Mouse (Mus musculus) gastrocnemius, postnatal 36 days (tissue): ENCODE data around the gene Gm21750. TPM values are rescaled to one million over a fixed set of nuclear protein-coding genes. Genes with fewer than 3 reads are reported as not detected.
"Not testable (repeated sequence)": the region's sequence is repeated elsewhere in the genome, so short reads cannot be mapped to it uniquely, and the experiment has no call there.

Experiments
- DNase-seq, 2 experiments: peaks; one replicate each; pipeline ENCODE4 v3.0.0; 2022
- intact Hi-C: fragments of 180-260 bp; cut with DNase I; formaldehyde crosslinking; loops from one replicate; pipeline ENCODE4 v1.15.1; 2025
- long read RNA-seq, 2 experiments: library from polyadenylated mRNA; stranded (forward); transcript quantifications; one replicate each; pipeline ENCODE4 v2.0.0; 2021
- total RNA-seq, 2 experiments: library from RNA; stranded (reverse); gene quantifications; 2 replicates each; pipeline ENCODE4 v1.2.3; 2021

Gene Gm21750
- not detected for total RNA-seq
- long read RNA-seq, experiment 1: 0 reads
- long read RNA-seq, experiment 2: 0 reads

- DNase-seq, intact Hi-C loops: not testable (repeated sequence)
These were observed at the start of gene Gm21750 for GRCm38 (mm10) chr14:73660925-73661324. Gm21750 (plus strand) TSS chr14:73661225.

DNA sequence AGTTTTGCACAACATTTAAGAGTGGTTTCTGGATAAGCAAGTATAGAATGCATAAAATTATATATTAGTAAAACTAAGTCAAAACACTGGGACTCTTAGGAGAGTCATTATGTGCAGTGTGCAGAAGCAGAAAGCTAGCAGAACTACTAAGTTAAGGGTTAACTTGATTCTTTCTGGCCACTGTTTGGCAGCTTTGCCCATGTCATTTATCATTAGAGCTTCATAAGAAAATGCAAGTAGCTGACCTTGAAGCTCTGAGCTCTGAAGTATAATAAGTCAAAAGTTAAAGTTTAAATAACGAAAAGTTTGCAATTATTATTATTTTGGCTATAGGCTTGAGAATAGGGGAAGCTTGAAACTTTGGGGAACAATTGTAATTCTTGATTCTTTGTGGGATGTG lies 46.1 kb upstream of the Gm21750 start:
- DNase-seq, intact Hi-C loops: not testable (repeated sequence)

GRCm38 (mm10) chr14:73620880-73621279 lies 40.1 kb upstream of the Gm21750 start:
- no peak for DNase-seq
- intact Hi-C loops: no loop called here

- intact Hi-C loops: no loop called here
- DNase-seq: no peak
These were observed 38.0 kb upstream of the Gm21750 start for GRCm38 (mm10) chr14:73622988-73623387.

- intact Hi-C loops: no loop called here
- DNase-seq: no peak
These were observed 35.6 kb upstream of the Gm21750 start for GRCm38 (mm10) chr14:73625469-73625868.

GRCm38 (mm10) chr14:73631511-73631910 lies 29.5 kb upstream of the Gm21750 start:
- intact Hi-C loops: loop anchor here (5.0 kb wide), 1 partner anchor 34 kb away; no protein-coding TSS in a partner anchor
- DNase-seq: peak in 1 of 2 experiments; percentile 10

- intact Hi-C loops: loop anchor here (5.0 kb wide), 1 partner anchor 35 kb away; no protein-coding TSS in a partner anchor
- DNase-seq: no peak
These were observed 28.3 kb upstream of the Gm21750 start for GRCm38 (mm10) chr14:73632648-73633263.

DNA sequence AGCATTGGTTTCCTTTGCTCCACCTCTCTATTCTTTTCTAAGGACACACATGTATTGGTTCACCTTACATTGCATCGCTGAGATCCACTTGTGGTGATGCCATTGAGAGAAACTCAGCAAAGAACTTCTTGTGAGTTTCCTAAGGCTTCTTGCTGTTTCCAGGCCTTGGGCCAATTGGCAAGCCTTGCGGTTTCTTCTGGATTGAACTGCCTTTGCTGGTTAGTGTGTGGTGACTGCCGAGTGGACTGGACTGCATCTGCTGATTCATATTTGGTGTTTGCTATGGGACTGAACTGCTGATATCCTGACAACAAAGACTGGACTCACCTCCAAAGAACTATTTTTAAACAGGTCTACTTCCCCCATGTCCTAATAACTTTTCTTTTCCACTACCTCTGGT lies 26.7 kb upstream of the Gm21750 start:
- DNase-seq: no peak

GRCm38 (mm10) chr14:73637460-73637859 lies 23.6 kb upstream of the Gm21750 start:
- DNase-seq: no peak

More for the DNA sequence above, 26.7 kb upstream of the Gm21750 start:
- intact Hi-C loops: loop anchor here (5.0 kb wide), 1 partner anchor 37 kb away; no protein-coding TSS in a partner anchor

GRCm38 (mm10) chr14:73650179-73650578 lies 10.8 kb upstream of the Gm21750 start:
- no peak for DNase-seq
- intact Hi-C loops: no loop called here

More at GRCm38 (mm10) chr14:73637460-73637859, 23.6 kb upstream of the Gm21750 start:
- intact Hi-C loops: no loop called here

- no peak for DNase-seq
- intact Hi-C loops: no loop called here
These were observed 9.1 kb downstream of the Gm21750 start for GRCm38 (mm10) chr14:73670091-73670490.

GRCm38 (mm10) chr14:73687726-73688125 lies 26.7 kb downstream of the Gm21750 start:
- intact Hi-C loops: no loop called here
- DNase-seq: no peak

DNA sequence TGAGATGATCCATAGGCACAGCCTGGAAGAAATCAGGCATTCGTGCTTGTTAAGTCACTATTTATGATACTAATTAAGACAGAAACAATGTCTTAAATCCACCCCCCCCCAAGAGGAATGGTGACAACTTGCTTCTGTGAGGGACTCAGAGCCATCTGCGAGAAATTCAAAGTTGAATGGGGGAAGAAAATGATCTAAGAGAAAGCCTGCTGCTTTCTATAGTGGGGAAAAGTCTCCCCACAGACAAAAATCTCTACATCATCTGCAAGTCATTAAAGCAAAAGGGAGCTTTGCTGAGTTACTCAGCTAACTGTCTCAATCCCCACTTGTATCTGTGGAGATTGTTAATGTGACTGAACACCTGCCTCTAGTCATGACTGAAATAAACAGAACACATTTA lies 27.4 kb downstream of the Gm21750 start:
- no peak for DNase-seq
- intact Hi-C loops: no loop called here

DNA sequence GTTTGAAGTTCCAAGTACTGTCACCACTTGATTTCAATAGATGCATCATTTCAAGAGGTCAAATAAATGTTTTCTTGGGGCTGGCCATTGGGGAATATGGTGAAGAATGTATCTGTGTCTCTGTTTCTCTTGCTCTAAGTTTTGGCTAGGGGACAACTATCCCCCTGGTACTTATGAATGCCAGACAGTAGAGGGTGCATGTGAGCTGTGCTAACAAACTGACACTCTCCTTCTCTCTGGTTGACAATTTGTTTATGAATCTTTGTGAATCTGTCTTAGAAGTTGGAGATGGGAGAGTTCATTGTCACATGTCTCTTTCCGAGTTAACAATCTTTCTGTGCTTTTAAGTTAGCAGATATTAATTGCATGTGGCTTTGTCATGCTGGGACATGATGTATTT lies 39.2 kb downstream of the Gm21750 start:
- intact Hi-C loops: no loop called here
- DNase-seq: no peak

- DNase-seq: no peak
- intact Hi-C loops: no loop called here
These were observed 48.5 kb downstream of the Gm21750 start for GRCm38 (mm10) chr14:73709412-73710110.

Other genes starting within 250 kb of the Gm21750 start
- gene Med4, start 151.2 kb upstream of the Gm21750 start, total RNA-seq: 10 to 100 TPM in 1 of 2 experiments, 1 to 10 TPM in 1; 9.3 to 11.8 TPM
- gene Sucla2, start 135.9 kb upstream of the Gm21750 start, total RNA-seq: 100 to 1,000 TPM; 486 to 490 TPM
- gene Nudt15, start 113.0 kb upstream of the Gm21750 start, total RNA-seq: 1 to 10 TPM; 6.1 to 6.4 TPM